Mouse (Mus musculus) embryonic fibroblast, embryonic 13.5 days (primary cell): ENCODE data around the gene Med29.

Source experiments
- CTCF ChIP-seq: IDR thresholded peaks from 2 replicates; pipeline ENCODE4 v1.5.1; 2011; ENCODE audit warnings: mild to moderate bottlenecking, control low read depth, low read length, moderate library complexity, borderline replicate concordance; ENCODE audit not compliant: insufficient read depth
- POLR2A ChIP-seq: IDR thresholded peaks from 2 replicates; pipeline ENCODE4 v1.6.1; 2011; ENCODE audit warnings: low read depth, mild to moderate bottlenecking, control low read depth, low read length, moderate library complexity

DNA sequence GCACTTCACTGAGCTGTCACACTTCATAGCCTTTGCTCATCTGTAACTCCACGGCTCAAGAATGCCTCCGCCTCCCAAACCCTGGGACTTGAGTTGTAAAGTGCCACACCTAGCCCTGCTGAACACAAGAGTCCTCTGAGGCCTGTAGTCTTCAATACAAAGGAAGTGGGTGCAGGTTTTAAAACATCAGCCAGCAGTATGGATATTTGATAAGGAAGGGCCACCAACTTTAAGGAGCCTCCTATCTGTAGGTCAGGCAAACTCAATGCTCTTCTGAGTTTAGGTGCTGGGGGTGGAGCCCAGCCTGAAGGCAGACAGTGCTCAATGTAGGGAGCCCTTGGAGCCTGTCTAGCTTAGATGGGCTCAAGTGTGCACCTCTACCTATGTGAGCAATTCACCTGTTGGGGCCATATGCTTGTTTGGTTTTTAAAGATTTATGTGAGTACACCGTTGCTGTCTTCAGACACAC, 38.4 kb downstream of the Med29 start:
- no peak for TF ChIP-seq CTCF
- TF ChIP-seq POLR2A: no peak
